ENCODE assay signal across 19 mouse cellular contexts in genomic region chr16:33669072-33669471, GRCm38 (mm10).
"Had no signal": no experiment of that assay in that cellular context is flagged by ENCODE, and none has a peak within 500 bp of the region (broad histone marks: within the 10 kb centered on the region; RNA-seq: fewer than 3 reads in every experiment).

No protein-coding gene starts in this region.

- H3K36me3 ChIP-seq: lung, embryonic 15.5 days; midbrain, embryonic 13.5 days; midbrain, embryonic 15.5 days; neural tube, embryonic 13.5 days; neural tube, embryonic 15.5 days had no signal

- H3K4me3 ChIP-seq: lung, embryonic 15.5 days; megakaryocyte, embryonic 14.5 days; midbrain, embryonic 13.5 days; midbrain, embryonic 15.5 days; neural tube, embryonic 13.5 days; neural tube, embryonic 15.5 days had no signal

- DNase-seq: lung, adult 2 months; lung, postnatal 14 days; lung, postnatal 36 days; retina, postnatal 1 day; right cerebral cortex, adult 18-20 months; right cerebral cortex, postnatal 25 days; right cerebral cortex, postnatal 4 days; spleen, adult 18-20 months; thymus, adult 18-20 months; thymus, postnatal 14 days; thymus, postnatal 4 days had no signal

- H3K27me3 ChIP-seq: lung, embryonic 15.5 days; midbrain, embryonic 13.5 days; midbrain, embryonic 15.5 days; neural tube, embryonic 13.5 days; neural tube, embryonic 15.5 days had no signal

- H3K4me1 ChIP-seq: midbrain, embryonic 15.5 days had no signal

- H3K9me3 ChIP-seq: lung, embryonic 15.5 days; midbrain, embryonic 13.5 days; midbrain, embryonic 15.5 days; neural tube, embryonic 13.5 days; neural tube, embryonic 15.5 days had no signal

- H3K27ac ChIP-seq: lung, embryonic 15.5 days; macrophage; midbrain, embryonic 13.5 days; midbrain, embryonic 15.5 days; neural tube, embryonic 13.5 days; neural tube, embryonic 15.5 days had no signal

- H3K4me2 ChIP-seq: lung, embryonic 15.5 days; midbrain, embryonic 11.5 days; midbrain, embryonic 13.5 days; midbrain, embryonic 15.5 days; neural tube, embryonic 13.5 days; neural tube, embryonic 15.5 days had no signal
